Mouse (Mus musculus): ENCODE results near the gene BC030867. TPM values are rescaled to one million over a fixed set of nuclear protein-coding genes. Genes with fewer than 3 reads are reported as not detected.

BC030867 gene
- total RNA-seq, 2 experiments from 2014 or later, result 5.9 to 20.7 TPM

DNA sequence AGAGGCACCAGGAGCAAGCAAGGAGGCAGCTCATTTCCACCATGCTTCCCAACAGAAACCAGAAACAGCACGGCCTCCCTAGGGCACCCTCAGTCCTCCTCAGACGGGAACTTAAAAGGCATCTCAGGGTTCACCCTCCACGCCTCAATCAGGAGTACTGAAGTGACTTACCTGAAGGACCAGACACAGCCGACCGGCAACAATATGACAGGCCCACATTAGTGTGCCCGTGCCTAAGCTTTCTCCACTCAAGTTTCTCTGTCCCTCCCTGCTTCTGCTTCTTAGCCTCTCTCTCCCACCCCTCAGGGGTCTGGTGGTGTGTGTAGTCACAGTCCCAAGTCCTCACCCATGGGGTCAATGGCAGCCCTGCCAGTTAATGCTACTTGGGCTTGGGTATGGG lies 63.9 kb downstream of the BC030867 start:
- no peak for ATAC-seq (replicated peaks; ENCODE audit: poor library complexity)

- ATAC-seq (replicated peaks; ENCODE audit: poor library complexity), result no peak
Observed at GRCm38 (mm10) chr11:102314321-102314720, 65.6 kb downstream of the BC030867 start.

Other genes with a start within 250 kb of the BC030867 start
- gene Mpp3, start 220.4 kb upstream of the BC030867 start, total RNA-seq (2015), result not detected in 2 replicates
- not detected in 2 replicates for gene Mpp3, start 220.4 kb upstream of the BC030867 start, total RNA-seq (2017)
- 0.66 and 1.3 TPM in 2 replicates for gene Cd300lg, start 207.4 kb upstream of the BC030867 start, total RNA-seq (2015)
- gene Cd300lg, start 207.4 kb upstream of the BC030867 start, total RNA-seq (2017), result 0.71 and 1.1 TPM in 2 replicates
- gene Mpp2, start 160.4 kb upstream of the BC030867 start, total RNA-seq (2015), result 0.22 and 0.24 TPM in 2 replicates
- 0.08 and 0.71 TPM in 2 replicates for gene Mpp2, start 160.4 kb upstream of the BC030867 start, total RNA-seq (2017)
- not detected in 2 replicates for gene Ppy, start 147.6 kb upstream of the BC030867 start, total RNA-seq (2015)
- gene Ppy, start 147.6 kb upstream of the BC030867 start, total RNA-seq (2017), result not detected in 2 replicates
- not detected in 2 replicates for gene Pyy, start 141.1 kb upstream of the BC030867 start, total RNA-seq (2015)
- not detected in 2 replicates for gene Pyy, start 141.1 kb upstream of the BC030867 start, total RNA-seq (2017)
- 0.29 and 0.39 TPM in 2 replicates for gene Nags, start 103.4 kb upstream of the BC030867 start, total RNA-seq (2015)
- 0.20 TPM in 1 of 2 replicates, not detected in the other for gene Nags, start 103.4 kb upstream of the BC030867 start, total RNA-seq (2017)
- 8.1 and 11.5 TPM in 2 replicates for gene Tmem101, start 92.5 kb upstream of the BC030867 start, total RNA-seq (2015)
- 14.9 and 17.5 TPM in 2 replicates for gene Tmem101, start 92.5 kb upstream of the BC030867 start, total RNA-seq (2017)
- gene Lsm12, start 63.6 kb upstream of the BC030867 start, total RNA-seq (2015), result 127 and 133 TPM in 2 replicates
- gene Lsm12, start 63.6 kb upstream of the BC030867 start, total RNA-seq (2017), result 67.8 and 79.1 TPM in 2 replicates
- 106 and 144 TPM in 2 replicates for gene G6pc3, start 59.3 kb upstream of the BC030867 start, total RNA-seq (2015)
- 61.8 and 65.0 TPM in 2 replicates for gene G6pc3, start 59.3 kb upstream of the BC030867 start, total RNA-seq (2017)
- 18.6 and 20.6 TPM in 2 replicates for gene Hdac5, start 18.7 kb upstream of the BC030867 start, total RNA-seq (2015)
- gene Hdac5, start 18.7 kb upstream of the BC030867 start, total RNA-seq (2017), result 18.7 and 22.1 TPM in 2 replicates
- gene Asb16, start 19.9 kb downstream of the BC030867 start, total RNA-seq (2015), result 1.5 and 2.0 TPM in 2 replicates
- 0.54 and 0.58 TPM in 2 replicates for gene Asb16, start 19.9 kb downstream of the BC030867 start, total RNA-seq (2017)
- 15.3 and 16.3 TPM in 2 replicates for gene Tmub2, start 36.0 kb downstream of the BC030867 start, total RNA-seq (2015)
- 21.4 and 24.8 TPM in 2 replicates for gene Tmub2, start 36.0 kb downstream of the BC030867 start, total RNA-seq (2017)
- gene Atxn7l3, start 47.7 kb downstream of the BC030867 start, total RNA-seq (2015), result 19.0 and 19.1 TPM in 2 replicates
- 19.5 and 25.6 TPM in 2 replicates for gene Atxn7l3, start 47.7 kb downstream of the BC030867 start, total RNA-seq (2017)
- gene Ubtf, start 70.9 kb downstream of the BC030867 start, total RNA-seq (2015), result 31.7 and 34.1 TPM in 2 replicates
- 131 and 155 TPM in 2 replicates for gene Ubtf, start 70.9 kb downstream of the BC030867 start, total RNA-seq (2017)
- gene Slc4a1, start 117.3 kb downstream of the BC030867 start, total RNA-seq (2015), result 1.1 and 2.0 TPM in 2 replicates
- 0.61 and 0.62 TPM in 2 replicates for gene Slc4a1, start 117.3 kb downstream of the BC030867 start, total RNA-seq (2017)
- gene Rundc3a, start 144.5 kb downstream of the BC030867 start, total RNA-seq (2015), result not detected in 2 replicates
- gene Rundc3a, start 144.5 kb downstream of the BC030867 start, total RNA-seq (2017), result not detected in 2 replicates
- 95.5 and 124 TPM in 2 replicates for gene Slc25a39, start 159.1 kb downstream of the BC030867 start, total RNA-seq (2015)
- gene Slc25a39, start 159.1 kb downstream of the BC030867 start, total RNA-seq (2017), result 48.7 and 52.7 TPM in 2 replicates
- gene Grn, start 181.4 kb downstream of the BC030867 start, total RNA-seq (2015), result 119 and 136 TPM in 2 replicates
- gene Grn, start 181.4 kb downstream of the BC030867 start, total RNA-seq (2017), result 44.0 and 45.4 TPM in 2 replicates
- gene Fam171a2, start 198.8 kb downstream of the BC030867 start, total RNA-seq (2015), result 0.05 and 0.07 TPM in 2 replicates
- 0.04 and 0.24 TPM in 2 replicates for gene Fam171a2, start 198.8 kb downstream of the BC030867 start, total RNA-seq (2017)
- 5.3 and 6.4 TPM in 2 replicates for gene Itga2b, start 221.2 kb downstream of the BC030867 start, total RNA-seq (2015)
- gene Itga2b, start 221.2 kb downstream of the BC030867 start, total RNA-seq (2017), result 14.2 and 22.3 TPM in 2 replicates

All from megakaryocyte progenitor cell, adult 5-6 weeks (primary cell).